Mouse (Mus musculus) testis, adult 2 months (tissue): ENCODE results near the gene Col18a1.

ENCODE experiments used
- CTCF ChIP-seq: fragments of 200-500 bp; IDR thresholded peaks from 2 replicates; pipeline ENCODE4 v1.5.1; 2012; ENCODE audit warnings: low read depth, mild to moderate bottlenecking, inconsistent platforms, low read length, moderate library complexity; ENCODE audit not compliant: control insufficient read depth, insufficient read depth, insufficient replicate concordance
- POLR2A ChIP-seq: fragments of 200-500 bp; IDR thresholded peaks from 2 replicates; pipeline ENCODE4 v1.6.1; 2012; ENCODE audit warnings: low read depth, mild to moderate bottlenecking, inconsistent platforms, low read length, moderate library complexity; ENCODE audit not compliant: control insufficient read depth

GRCm38 (mm10) chr10:77144372-77144771, 22.0 kb downstream of the Col18a1 start:
- TF ChIP-seq POLR2A = no peak
- TF ChIP-seq CTCF = no peak
